Comparison of ENCODE assay signal across 25 mouse cellular contexts in genomic region chr8:12062710-12063109, GRCm38 (mm10).
DNase-seq lines count a peak whose midpoint lies in the region; ATAC-seq and TF ChIP-seq lines count a peak whose summit lies in the region.
"Had no signal": no experiment of that assay in that cellular context is flagged by ENCODE, and none has a peak within 500 bp of the region (broad histone marks: within the 10 kb centered on the region; RNA-seq: fewer than 3 reads in every experiment).

No protein-coding gene starts in this region.

- no peaks in the 10 kb centered on the region for H3K27me3 ChIP-seq in heart, embryonic 12.5 days (replicated peaks)
- no peaks in the 10 kb centered on the region; the same call in 1 of the 2 replicates for H3K27me3 ChIP-seq in midbrain, embryonic 14.5 days (ENCODE audit: control insufficient read depth, insufficient read depth, low read length)
- H3K27me3 ChIP-seq in midbrain, embryonic 10.5 days (ENCODE audit: low read depth, poor library complexity, severe bottlenecking) = peaks cover 19% of the 10 kb centered on the region; the same call in 1 of the 2 replicates
- 0 out of 2 replicates have a peak, but pooled peaks cover 4% of the 10 kb centered on the region for H3K27me3 ChIP-seq in midbrain, postnatal 0 days (ENCODE audit: insufficient read depth, low read length)
- H3K27me3 ChIP-seq: liver, embryonic 13.5 days had no signal

- no peaks in the 10 kb centered on the region for H3K36me3 ChIP-seq in heart, embryonic 12.5 days
- no peaks in the 10 kb centered on the region for H3K36me3 ChIP-seq in midbrain, embryonic 14.5 days (ENCODE audit: control insufficient read depth, insufficient read depth, low read length)
- no peaks in the 10 kb centered on the region for H3K36me3 ChIP-seq in midbrain, embryonic 10.5 days
- H3K36me3 ChIP-seq in midbrain, postnatal 0 days (ENCODE audit: insufficient read depth, low read length) = no peaks in the 10 kb centered on the region
- H3K36me3 ChIP-seq: embryonic facial prominence, embryonic 10.5 days; embryonic facial prominence, embryonic 15.5 days; forebrain, embryonic 12.5 days; liver, embryonic 13.5 days had no signal

- 53% methylated on average over 8 of the region's 8 CpGs for WGBS in heart, embryonic 12.5 days
- WGBS in midbrain, embryonic 14.5 days = 70% methylated on average over 8 of the region's 8 CpGs
- WGBS in midbrain, embryonic 10.5 days = 87% methylated on average over 8 of the region's 8 CpGs
- WGBS in midbrain, postnatal 0 days = 64% methylated on average over 8 of the region's 8 CpGs

- H3K4me3 ChIP-seq in heart, embryonic 12.5 days = no peak overlapping the region
- H3K4me3 ChIP-seq in midbrain, embryonic 14.5 days (replicated peaks; ENCODE audit: low read depth, low read length) = no peak overlapping the region
- H3K4me3 ChIP-seq in midbrain, embryonic 10.5 days = no peak overlapping the region
- H3K4me3 ChIP-seq in midbrain, postnatal 0 days (ENCODE audit: low read depth, low read length) = no peak overlapping the region
- H3K4me3 ChIP-seq: embryonic facial prominence, embryonic 10.5 days; embryonic facial prominence, embryonic 15.5 days; forebrain, embryonic 12.5 days; gastrocnemius, adult 2 months; heart, adult 2 months; liver, embryonic 13.5 days; megakaryocyte, embryonic 14.5 days had no signal

- H3K4me2 ChIP-seq in heart, embryonic 12.5 days = no peak overlapping the region
- H3K4me2 ChIP-seq in midbrain, embryonic 14.5 days (ENCODE audit: low read length) = no peak overlapping the region
- no peak overlapping the region for H3K4me2 ChIP-seq in midbrain, postnatal 0 days (ENCODE audit: low read depth, low read length, poor library complexity, severe bottlenecking)
- H3K4me2 ChIP-seq: embryonic facial prominence, embryonic 15.5 days; forebrain, embryonic 12.5 days; liver, embryonic 13.5 days had no signal

- ATAC-seq in heart, embryonic 12.5 days (ENCODE audit: insufficient number of reproducible peaks, low FRiP score) = peak; percentile 2; the same call in 1 of the 2 replicates
- ATAC-seq in midbrain, embryonic 14.5 days (ENCODE audit: low FRiP score, low TSS enrichment) = no peak
- ATAC-seq in midbrain, postnatal 0 days (ENCODE audit: low FRiP score) = peak; percentile 41; the same call in 1 of the 2 replicates
- ATAC-seq: intestine, embryonic 16.5 days; lung, postnatal 0 days had no signal

- DNase-seq in adrenal gland, adult (ENCODE audit: inconsistent age in 2 of 2, low spot score in 1 of 2) = peak; percentile 58 to 78
- DNase-seq in adrenal gland, postnatal 25 days = no peak
- no peak for DNase-seq in heart, postnatal 10 days
- peak; percentile 22 for DNase-seq in midbrain, embryonic 14.5 days
- DNase-seq in midbrain, embryonic 10.5 days (ENCODE audit: low spot score) = no peak
- DNase-seq in midbrain, postnatal 0 days (ENCODE audit: low spot score) = no peak
- no peak for DNase-seq in gastrocnemius, adult 18-20 months (ENCODE audit: low spot score)
- DNase-seq: cerebellum, adult 8-10 months; cerebellum, postnatal 25 days; gastrocnemius, adult 2 months; heart, adult 2 months; kidney, adult 8-10 months; kidney, postnatal 10 days; layer of hippocampus, postnatal 36 days; left cerebral cortex, postnatal 4 days; liver, embryonic 13.5 days; lung, adult 18-20 months; lung, postnatal 4 days had no signal

- intact Hi-C loops in heart, postnatal 10 days (cut with DNase I) = no loop called here

- no peak overlapping the region for H3K9ac ChIP-seq in heart, embryonic 12.5 days
- H3K9ac ChIP-seq in midbrain, embryonic 14.5 days (replicated peaks; ENCODE audit: low read length) = no peak overlapping the region
- no peak overlapping the region for H3K9ac ChIP-seq in midbrain, postnatal 0 days (replicated peaks; ENCODE audit: low read length, poor library complexity, severe bottlenecking)
- H3K9ac ChIP-seq: embryonic facial prominence, embryonic 15.5 days; forebrain, embryonic 12.5 days; liver, embryonic 13.5 days had no signal

- peaks cover 12% of the 10 kb centered on the region for H3K4me1 ChIP-seq in heart, embryonic 12.5 days (replicated peaks)
- peaks cover 9% of the 10 kb centered on the region for H3K4me1 ChIP-seq in midbrain, embryonic 14.5 days (ENCODE audit: control insufficient read depth, insufficient read depth, low read length)
- H3K4me1 ChIP-seq in midbrain, embryonic 10.5 days = no peaks in the 10 kb centered on the region
- no peaks in the 10 kb centered on the region for H3K4me1 ChIP-seq in midbrain, postnatal 0 days (ENCODE audit: insufficient read depth, low read length)
- H3K4me1 ChIP-seq: embryonic facial prominence, embryonic 10.5 days; embryonic facial prominence, embryonic 15.5 days; liver, embryonic 13.5 days had no signal

- H3K9me3 ChIP-seq in heart, embryonic 12.5 days (replicated peaks) = no peaks in the 10 kb centered on the region
- H3K9me3 ChIP-seq in midbrain, embryonic 14.5 days (ENCODE audit: control insufficient read depth, low read length) = no peaks in the 10 kb centered on the region
- H3K9me3 ChIP-seq in midbrain, embryonic 10.5 days (replicated peaks) = no peaks in the 10 kb centered on the region
- H3K9me3 ChIP-seq in midbrain, postnatal 0 days (ENCODE audit: low read length) = no peaks in the 10 kb centered on the region
- H3K9me3 ChIP-seq: embryonic facial prominence, embryonic 10.5 days; embryonic facial prominence, embryonic 15.5 days; forebrain, embryonic 12.5 days; liver, embryonic 13.5 days; megakaryocyte, embryonic 14.5 days had no signal

- H3K27ac ChIP-seq in heart, embryonic 12.5 days (ENCODE audit: poor library complexity, severe bottlenecking) = no peak overlapping the region
- H3K27ac ChIP-seq in midbrain, embryonic 14.5 days (replicated peaks; ENCODE audit: low read depth, low read length) = no peak overlapping the region
- no peak overlapping the region for H3K27ac ChIP-seq in midbrain, embryonic 10.5 days (replicated peaks)
- H3K27ac ChIP-seq in midbrain, postnatal 0 days (ENCODE audit: low read depth, low read length) = no peak overlapping the region
- H3K27ac ChIP-seq: embryonic facial prominence, embryonic 10.5 days; embryonic facial prominence, embryonic 15.5 days; forebrain, embryonic 12.5 days; gastrocnemius, adult 2 months; heart, adult 2 months; liver, embryonic 13.5 days had no signal

- TF ChIP-seq CTCF in midbrain, postnatal 0 days (IDR thresholded peaks at IDR 0.05) = no peak

Comparison
In these comparisons a context has a peak if more than half of its experiments do, and no peak if none do; other contexts are left out.
1. DNase-seq: peak in adrenal gland, adult (2 of 2) and midbrain, embryonic 14.5 days (single experiment); none in adrenal gland, postnatal 25 days (single experiment), heart, postnatal 10 days (0 of 2), midbrain, embryonic 10.5 days (single experiment), midbrain, postnatal 0 days (single experiment) and gastrocnemius, adult 18-20 months (single experiment).